24 mouse cellular contexts compared by ENCODE assay signal in the genomic region with DNA sequence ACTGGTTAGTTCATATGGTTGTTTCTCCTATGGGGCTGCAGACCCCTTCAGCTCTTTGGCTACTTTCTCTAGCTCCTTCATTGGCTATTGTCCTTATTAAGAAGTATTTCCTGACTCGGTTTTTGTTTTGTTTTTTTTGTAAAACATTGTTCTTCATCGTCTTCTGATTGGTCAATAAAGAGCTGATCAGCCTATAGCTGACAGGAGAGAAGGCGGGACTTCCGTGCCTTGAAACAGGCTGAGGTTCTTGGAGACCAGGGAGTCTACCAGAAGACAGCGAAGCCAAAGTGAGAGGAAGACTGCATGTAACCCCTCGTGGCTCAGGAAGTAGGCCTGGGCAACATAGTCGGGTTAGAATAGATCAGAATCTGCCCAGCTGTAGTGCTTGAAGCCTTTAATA. TPM values are rescaled to one million over a fixed set of nuclear protein-coding genes. Genes with fewer than 3 reads are reported as not detected.
DNase-seq lines count a peak whose midpoint lies in the region; ATAC-seq and TF ChIP-seq lines count a peak whose summit lies in the region.
"Had no signal": no experiment of that assay in that cellular context is flagged by ENCODE, and none has a peak within 500 bp of the region (broad histone marks: within the 10 kb centered on the region; RNA-seq: fewer than 3 reads in every experiment).

No protein-coding gene starts in this region.

- DNase-seq in heart, adult 2 months: no peak
- DNase-seq in 416B (ENCODE audit: low read depth) (peak; percentile 80), ES-CJ7 (ENCODE audit: low read depth, low spot score) (peak; percentile 52), MN1 (ENCODE audit: low spot score) (peak; percentile 45)
- no peak for DNase-seq in urinary bladder, postnatal 4 days (ENCODE audit: low spot score in 2 of 2)
- no peak for DNase-seq in cerebellum, adult 11 months
- DNase-seq: adrenal gland, postnatal 10 days; B cell, adult 2 months; cerebellum, adult 11-12 months; cerebellum, adult 9-11 months; cerebellum, postnatal 36 days; gastrocnemius, postnatal 10 days; heart, postnatal 36 days; kidney, adult 2 months had no signal

- 58% methylated on average over 7 of the region's 7 CpGs for WGBS in heart, embryonic 13.5 days
- 60% methylated on average over 7 of the region's 7 CpGs for WGBS in heart, adult 2 months
- 78% methylated on average over 7 of the region's 7 CpGs for WGBS in hindbrain, embryonic 13.5 days

- H3K9me3 ChIP-seq in heart, embryonic 13.5 days: no peaks in the 10 kb centered on the region
- no peaks in the 10 kb centered on the region for H3K9me3 ChIP-seq in hindbrain, embryonic 13.5 days
- H3K9me3 ChIP-seq: embryonic facial prominence, embryonic 13.5 days; forebrain, embryonic 12.5 days; G1E; kidney, embryonic 15.5 days had no signal

- no peaks in the 10 kb centered on the region for H3K36me3 ChIP-seq in heart, embryonic 13.5 days
- H3K36me3 ChIP-seq in heart, adult 2 months (ENCODE audit: control insufficient read depth, insufficient read depth, low read length): no peaks in the 10 kb centered on the region
- no peaks in the 10 kb centered on the region for H3K36me3 ChIP-seq in hindbrain, embryonic 13.5 days
- H3K36me3 ChIP-seq: embryonic facial prominence, embryonic 13.5 days; forebrain, embryonic 12.5 days; G1E; kidney, embryonic 15.5 days had no signal

- no peak for TF ChIP-seq CTCF in heart, adult 2 months (IDR thresholded peaks at IDR 0.05)

- no peaks in the 10 kb centered on the region for H3K79me2 ChIP-seq in heart, adult 2 months (replicated peaks; ENCODE audit: control insufficient read depth, insufficient read depth, low read length)

- no peak overlapping the region for H3K4me3 ChIP-seq in heart, embryonic 13.5 days
- H3K4me3 ChIP-seq in heart, adult 2 months: no peak overlapping the region
- H3K4me3 ChIP-seq in hindbrain, embryonic 13.5 days: no peak overlapping the region
- H3K4me3 ChIP-seq: embryonic facial prominence, embryonic 13.5 days; forebrain, embryonic 12.5 days; kidney, embryonic 15.5 days had no signal

- H3K4me2 ChIP-seq in heart, embryonic 13.5 days: peak overlapping the region; percentile 46; the same call in 1 of the 2 replicates
- H3K4me2 ChIP-seq in hindbrain, embryonic 13.5 days: no peak overlapping the region
- H3K4me2 ChIP-seq: embryonic facial prominence, embryonic 13.5 days; forebrain, embryonic 12.5 days; hindbrain, embryonic 14.5 days; kidney, embryonic 15.5 days had no signal

- no peak overlapping the region for H3K27ac ChIP-seq in heart, embryonic 13.5 days (replicated peaks)
- no peak overlapping the region for H3K27ac ChIP-seq in heart, adult 2 months
- no peak overlapping the region for H3K27ac ChIP-seq in hindbrain, embryonic 13.5 days
- H3K27ac ChIP-seq: embryonic facial prominence, embryonic 13.5 days; forebrain, embryonic 12.5 days; hindbrain, embryonic 14.5 days; kidney, embryonic 15.5 days had no signal

- intact Hi-C loops in heart, adult 2 months (cut with DNase I): loop anchor here (5.0 kb wide), 1 partner anchor 260 kb away; no protein-coding TSS in a partner anchor

- H3K4me1 ChIP-seq in heart, embryonic 13.5 days: peaks cover 12% of the 10 kb centered on the region
- H3K4me1 ChIP-seq in heart, adult 2 months (ENCODE audit: control insufficient read depth, insufficient read depth, low read length): no peaks in the 10 kb centered on the region
- H3K4me1 ChIP-seq in hindbrain, embryonic 13.5 days (replicated peaks): no peaks in the 10 kb centered on the region
- H3K4me1 ChIP-seq: forebrain, embryonic 12.5 days; kidney, embryonic 15.5 days had no signal

- H3K9ac ChIP-seq in heart, embryonic 13.5 days: no peak overlapping the region
- H3K9ac ChIP-seq in heart, adult 2 months (ENCODE audit: low read depth, low read length): no peak overlapping the region
- H3K9ac ChIP-seq in hindbrain, embryonic 13.5 days: no peak overlapping the region
- H3K9ac ChIP-seq: embryonic facial prominence, embryonic 13.5 days; forebrain, embryonic 12.5 days; hindbrain, embryonic 14.5 days; kidney, embryonic 15.5 days had no signal

- no peak for ATAC-seq in heart, embryonic 13.5 days (ENCODE audit: extremely low read depth, insufficient number of reproducible peaks, low FRiP score, low TSS enrichment)
- no peak for ATAC-seq in hindbrain, embryonic 13.5 days (ENCODE audit: low FRiP score)
- ATAC-seq: CD4-positive, CD25-positive, alpha-beta regulatory T cell, adult 4 months; forebrain, embryonic 16.5 days; intestine, embryonic 16.5 days had no signal

- no peak for TF ChIP-seq EP300 in heart, adult 2 months (IDR thresholded peaks at IDR 0.05; ENCODE audit: insufficient read depth, low read depth, low read length)

- no peaks in the 10 kb centered on the region for H3K27me3 ChIP-seq in heart, embryonic 13.5 days (replicated peaks)
- no peaks in the 10 kb centered on the region for H3K27me3 ChIP-seq in heart, adult 2 months (ENCODE audit: control insufficient read depth, insufficient read depth, low read length)
- no peaks in the 10 kb centered on the region for H3K27me3 ChIP-seq in hindbrain, embryonic 13.5 days
- H3K27me3 ChIP-seq: embryonic facial prominence, embryonic 13.5 days; forebrain, embryonic 12.5 days; kidney, embryonic 15.5 days had no signal

- TF ChIP-seq POLR2A in heart, adult 2 months (IDR thresholded peaks at IDR 0.05; ENCODE audit: insufficient read depth, low read depth, low read length): no peak

RNA-seq across cellular contexts. Expression of a gene that starts 44.3 kb away (rescaled TPM):
- polyA plus RNA-seq in heart, embryonic 13.5 days (2015; fragmentation: Nextera tagmentation; extraction: Ambion mirVana): 11.2 and 14.3 TPM in 2 replicates
- total RNA-seq in heart, adult 2 months (2021): 1 to 10 TPM; 2.0 to 3.1 TPM
- 2.7 and 4.7 TPM in 2 replicates for polyA plus RNA-seq in heart, adult 2 months (2012; rRNA removed)
- polyA plus RNA-seq in hindbrain, embryonic 13.5 days (2015; fragmentation: Nextera tagmentation; extraction: Ambion mirVana): 8.4 and 11.2 TPM in 2 replicates
- polyA plus RNA-seq: CD4-positive, CD25-positive, alpha-beta regulatory T cell, adult 4 months; G1E had no signal

RNA-seq across cellular contexts. Expression of a gene that starts 57.8 kb away (rescaled TPM):
- 0.07 and 0.13 TPM in 2 replicates for polyA plus RNA-seq in heart, embryonic 13.5 days (2015; fragmentation: Nextera tagmentation; extraction: Ambion mirVana)
- total RNA-seq in heart, adult 2 months (2021): not detected
- 0.35 and 0.47 TPM in 2 replicates for polyA plus RNA-seq in heart, adult 2 months (2012; rRNA removed)
- polyA plus RNA-seq in hindbrain, embryonic 13.5 days (2015; fragmentation: Nextera tagmentation; extraction: Ambion mirVana): 0.31 and 0.58 TPM in 2 replicates
- total RNA-seq: heart, postnatal 36 days had no signal
- polyA plus RNA-seq: CD4-positive, CD25-positive, alpha-beta regulatory T cell, adult 4 months; G1E had no signal

RNA-seq across cellular contexts. Expression of a gene that starts 57.9 kb away (rescaled TPM):
- 20.4 and 21.9 TPM in 2 replicates for polyA plus RNA-seq in heart, embryonic 13.5 days (2015; fragmentation: Nextera tagmentation; extraction: Ambion mirVana)
- 1 to 10 TPM; 8.0 to 9.4 TPM for total RNA-seq in heart, adult 2 months (2021)
- 10.8 and 12.2 TPM in 2 replicates for polyA plus RNA-seq in heart, adult 2 months (2012; rRNA removed)
- 63.1 and 68.4 TPM in 2 replicates for polyA plus RNA-seq in hindbrain, embryonic 13.5 days (2015; fragmentation: Nextera tagmentation; extraction: Ambion mirVana)

Comparison
In these comparisons a context has a peak if more than half of its experiments do, and no peak if none do; other contexts are left out.
1. DNase-seq: peak in 416B (single experiment), ES-CJ7 (single experiment) and MN1 (single experiment); none in heart, adult 2 months (0 of 2), urinary bladder, postnatal 4 days (0 of 2) and cerebellum, adult 11 months (single experiment).